Mouse (Mus musculus) hematopoietic stem cell, adult 5-6 weeks (primary cell): ENCODE measurements around the gene Kbtbd13. TPM values are rescaled to one million over a fixed set of nuclear protein-coding genes. Genes with fewer than 3 reads are reported as not detected.
A peak's percentile ranks its signal among the peaks of the same experiment; 100 is the strongest.

Experiments
- ATAC-seq, 2 experiments: fragments of 125-278 bp in 1 of 2; replicated peaks in 1 of 2; 2 replicates each; pipeline ENCODE4 v1.8.0; 2016 to 2017; ENCODE audit warnings: inconsistent platforms in 2 of 2, mild to moderate bottlenecking in 2 of 2, moderate number of reproducible peaks in 2 of 2, low read depth in 1 of 2, moderate TSS enrichment in 1 of 2; ENCODE audit not compliant: low FRiP score in 2 of 2, poor library complexity in 2 of 2, severe bottlenecking in 2 of 2, insufficient read depth in 1 of 2, low TSS enrichment in 1 of 2
- total RNA-seq: library from RNA; stranded (forward); fragments of 172-1452, 232-1000 nt; gene quantifications from 2 replicates; pipeline ENCODE4 v1.2.3, GENCODE M21; 2017

Kbtbd13 gene
- 0.89 and 1.9 TPM in 2 replicates for total RNA-seq

DNA sequence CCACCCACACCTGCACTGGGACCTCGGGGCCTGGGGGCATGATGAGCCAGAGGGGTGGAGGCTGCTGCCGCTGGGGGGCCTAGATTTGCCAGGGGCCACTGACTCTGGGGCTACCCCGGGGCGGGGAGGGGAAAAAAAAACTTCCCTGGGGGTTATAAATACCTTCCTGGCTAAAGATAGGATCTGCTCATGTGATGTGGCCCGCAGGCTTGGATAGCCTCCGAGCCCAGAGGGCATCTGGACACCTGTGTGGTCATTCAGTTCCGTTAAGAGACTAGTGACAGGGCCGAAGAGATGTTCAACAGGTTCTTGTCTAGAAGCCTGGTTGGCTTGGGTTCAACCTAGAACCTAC is at the start of gene Kbtbd13:
Gene Kbtbd13, minus strand, starts transcription at position 40 of the 352 bp plus-strand sequence.
- ATAC-seq: no peak

GRCm38 (mm10) chr9:65435671-65436301 is 44.3 kb upstream of the Kbtbd13 start, which contains the start of gene Mtfmt:
TSS of gene Mtfmt (plus strand) at chr9:65435782.
- ATAC-seq: peak; percentile 88 to 93

DNA sequence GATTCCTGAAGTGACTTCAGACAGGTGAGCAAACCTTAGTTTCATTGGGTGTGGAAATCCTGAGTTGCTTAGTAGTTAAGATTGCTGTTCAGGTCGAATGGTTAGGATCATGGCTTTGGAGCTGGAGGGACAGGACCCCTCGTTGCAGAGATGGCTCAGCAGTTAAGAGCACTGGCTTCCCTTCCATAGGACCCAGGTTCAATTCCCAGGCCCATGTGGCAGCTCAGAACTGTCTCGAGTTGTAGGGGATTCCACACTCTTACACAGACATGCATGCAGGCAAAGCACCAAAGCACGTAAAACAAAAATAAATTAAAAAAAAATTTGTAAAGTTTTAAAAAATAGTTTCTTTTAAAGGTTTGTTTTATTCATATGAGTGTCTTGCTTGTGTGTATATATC is 43.8 kb upstream of the Kbtbd13 start:
- ATAC-seq: no peak

GRCm38 (mm10) chr9:65434140-65434539 is 42.7 kb upstream of the Kbtbd13 start:
- ATAC-seq: no peak

DNA sequence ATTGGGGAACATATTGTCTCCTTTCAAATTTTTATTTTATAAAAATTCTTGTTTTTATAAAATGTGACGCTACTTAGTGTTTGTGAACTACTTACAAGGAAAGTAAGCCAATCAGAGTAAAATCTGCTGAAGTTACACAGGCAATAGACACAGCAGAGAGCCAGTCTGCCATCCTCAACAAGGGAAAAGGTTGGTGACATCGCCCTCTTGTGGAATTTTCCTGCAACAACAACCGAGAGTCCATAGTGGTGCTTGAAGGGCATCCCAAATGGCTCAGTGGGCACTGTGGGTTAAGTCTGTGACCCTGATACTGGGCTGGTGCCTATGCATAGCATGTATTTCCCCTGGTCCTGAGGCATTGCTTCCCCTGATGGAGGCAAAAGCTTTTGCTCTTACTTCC is 40.8 kb upstream of the Kbtbd13 start:
- peak; percentile 52 to 81; a peak in 3 of 4 replicates for ATAC-seq

GRCm38 (mm10) chr9:65430921-65431320 is 39.5 kb upstream of the Kbtbd13 start:
- ATAC-seq: no peak

DNA sequence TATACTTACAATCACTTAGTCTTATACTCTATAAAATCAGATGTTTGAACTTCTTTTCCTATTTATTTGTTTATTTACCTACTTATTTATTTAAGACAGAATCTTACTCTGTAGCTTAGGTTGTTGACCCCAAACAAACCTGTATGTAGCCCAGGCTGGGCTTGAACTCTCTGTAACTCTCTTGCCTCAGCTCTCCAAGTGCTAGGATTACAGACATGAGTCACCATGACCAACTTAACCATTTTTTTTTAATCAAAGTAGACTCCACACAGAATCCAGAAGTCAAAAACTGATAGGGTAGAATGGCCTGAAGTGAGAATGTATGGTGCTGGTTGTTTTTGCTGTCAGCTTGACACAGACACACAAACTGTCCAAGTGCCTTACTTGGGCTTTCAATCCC is 38.9 kb upstream of the Kbtbd13 start:
- no peak for ATAC-seq

DNA sequence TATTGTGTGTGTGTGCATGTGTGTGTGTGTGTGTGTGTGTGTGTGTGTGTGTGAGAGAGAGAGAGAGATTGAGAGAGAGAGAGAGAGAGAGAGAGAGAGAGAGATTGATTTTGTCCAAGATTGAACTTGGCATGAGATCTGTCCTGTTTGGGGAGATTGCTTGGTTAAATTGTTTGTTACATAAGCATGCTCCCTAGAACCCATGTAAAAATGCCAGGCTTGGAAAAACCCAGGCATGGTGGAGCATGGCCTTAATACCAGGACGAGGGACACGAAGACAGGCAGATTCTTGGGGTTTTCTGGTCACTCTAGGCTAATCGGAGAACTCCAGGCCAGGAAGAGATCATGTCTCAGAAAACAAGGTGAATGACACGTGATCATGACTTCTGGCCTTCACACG is 36.6 kb upstream of the Kbtbd13 start:
- no peak for ATAC-seq

GRCm38 (mm10) chr9:65427511-65427910 is 36.1 kb upstream of the Kbtbd13 start:
- ATAC-seq: no peak

DNA sequence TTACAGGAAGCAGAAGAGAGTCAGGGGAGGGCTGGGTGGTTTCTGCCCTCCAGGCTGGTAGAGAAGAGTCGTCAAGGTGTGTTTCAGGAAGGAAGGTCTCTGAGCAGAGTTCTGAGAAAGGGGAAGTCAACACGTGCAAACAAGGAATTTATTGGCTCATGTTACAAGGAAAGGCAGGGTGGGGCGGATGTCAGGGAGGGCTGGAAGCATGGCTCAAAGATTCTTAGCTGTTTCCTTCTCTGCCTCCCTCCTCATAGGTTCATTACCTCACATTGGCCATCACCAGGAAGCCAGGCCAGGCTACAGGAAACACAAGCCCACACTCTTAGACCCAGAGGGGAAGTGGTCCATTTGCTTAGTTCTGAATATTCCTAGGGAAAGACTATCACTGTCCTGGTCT is 32.9 kb upstream of the Kbtbd13 start:
- peak in 1 of 2 experiments; percentile 56; a peak in 3 of 4 replicates for ATAC-seq

DNA sequence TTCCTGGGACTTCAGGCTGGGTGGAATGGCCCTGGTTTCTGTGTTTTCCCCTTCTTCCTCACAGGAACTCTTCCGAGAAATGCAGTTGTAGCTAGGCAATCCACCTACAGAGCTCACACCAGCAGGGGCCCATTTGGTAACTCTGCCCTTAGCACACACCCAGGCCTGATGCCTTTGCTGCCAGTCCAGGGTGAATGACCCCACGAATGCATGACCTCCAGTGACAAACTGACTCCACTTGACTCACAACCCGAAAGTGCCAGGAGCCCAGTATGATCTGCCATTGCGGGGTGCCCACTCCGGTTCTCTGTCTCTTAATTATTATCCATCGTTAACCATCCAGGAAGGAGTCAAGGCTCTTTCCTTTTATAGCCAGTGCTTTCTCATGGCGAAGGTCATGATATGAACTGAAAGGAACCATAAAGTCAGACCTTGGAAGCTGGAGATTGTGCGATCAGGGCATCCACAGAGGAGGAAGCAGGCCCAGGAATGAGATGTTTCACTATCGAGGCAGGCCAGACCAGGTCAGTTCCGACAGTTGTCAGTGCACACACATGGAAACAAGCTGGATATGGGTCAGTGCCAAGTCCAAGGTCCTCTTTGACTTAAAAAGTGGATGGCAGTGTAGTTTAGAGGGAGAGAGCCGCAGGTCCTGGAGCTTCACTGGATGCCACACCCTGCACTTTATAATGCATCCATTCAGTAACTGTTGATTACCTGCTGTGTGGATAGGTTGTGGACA is 31.5 kb upstream of the Kbtbd13 start, which contains the start of gene Slc51b:
Gene Slc51b, minus strand, starts transcription at position 196 of the 742 bp plus-strand sequence.
- no peak for ATAC-seq

- no peak for ATAC-seq
Observed at GRCm38 (mm10) chr9:65419633-65420032, 28.2 kb upstream of the Kbtbd13 start.

- ATAC-seq: no peak
Observed at GRCm38 (mm10) chr9:65417738-65418137, 26.3 kb upstream of the Kbtbd13 start.

GRCm38 (mm10) chr9:65411326-65411725 is 19.9 kb upstream of the Kbtbd13 start:
- ATAC-seq: no peak

DNA sequence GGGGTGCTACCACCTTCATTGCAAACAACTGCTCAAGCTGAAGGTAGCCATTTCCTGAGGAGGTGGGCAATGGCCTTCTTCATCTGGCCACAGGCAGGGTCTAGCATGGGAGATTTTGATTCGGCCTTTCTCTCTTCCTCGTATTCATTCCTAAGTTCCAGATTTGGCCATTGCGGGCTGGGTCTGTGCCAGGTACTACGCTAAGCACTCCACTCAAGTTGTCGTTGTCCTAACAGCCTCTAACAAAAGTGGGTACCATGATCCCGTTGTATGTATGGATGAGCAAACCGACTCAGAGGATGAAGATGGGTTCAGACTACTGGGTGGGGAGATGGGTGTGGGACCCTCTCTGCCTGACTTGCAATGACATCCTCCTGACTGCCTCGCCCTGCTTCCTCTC is 18.9 kb upstream of the Kbtbd13 start:
- no peak for ATAC-seq

GRCm38 (mm10) chr9:65408871-65409295 is 17.4 kb upstream of the Kbtbd13 start:
- no peak for ATAC-seq

DNA sequence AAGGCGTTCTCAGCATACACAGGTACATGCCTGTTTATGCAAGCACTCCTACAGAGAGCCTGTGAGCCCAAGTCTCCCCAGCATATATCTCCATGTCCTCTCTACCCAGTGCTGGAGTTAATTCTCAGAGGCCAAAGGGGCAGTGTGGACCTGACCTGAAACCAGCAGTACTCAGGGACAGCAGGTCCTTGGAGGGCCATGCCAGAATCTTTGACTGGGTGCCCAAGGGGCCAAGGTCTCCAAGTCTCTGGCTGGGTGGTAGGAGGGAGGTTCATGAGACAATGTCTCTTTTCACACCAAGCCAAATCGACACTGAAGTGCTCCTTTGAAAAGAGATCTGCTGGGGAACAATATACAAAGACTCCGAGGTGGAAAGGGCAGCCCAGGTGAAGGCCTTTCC is 16.4 kb upstream of the Kbtbd13 start:
- no peak for ATAC-seq

DNA sequence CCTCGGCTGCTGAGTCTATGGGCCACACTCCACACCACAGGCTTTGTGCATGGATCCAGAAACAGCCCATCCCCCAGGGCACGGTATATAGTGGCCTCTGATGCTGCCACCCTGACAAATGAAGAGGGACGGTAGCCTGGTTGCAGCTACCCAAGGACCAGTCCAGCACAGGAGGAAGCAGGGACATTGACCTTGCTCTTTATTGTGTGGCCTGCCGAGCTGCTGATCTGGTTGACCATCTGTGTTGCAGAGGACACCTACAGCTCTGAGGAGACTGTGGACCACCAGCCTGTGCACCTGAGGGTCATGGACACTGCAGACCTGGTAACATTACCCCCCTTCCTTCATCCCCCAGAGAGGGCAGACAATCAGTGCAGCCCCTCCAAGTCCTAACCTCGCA is 15.9 kb upstream of the Kbtbd13 start:
- ATAC-seq: no peak

DNA sequence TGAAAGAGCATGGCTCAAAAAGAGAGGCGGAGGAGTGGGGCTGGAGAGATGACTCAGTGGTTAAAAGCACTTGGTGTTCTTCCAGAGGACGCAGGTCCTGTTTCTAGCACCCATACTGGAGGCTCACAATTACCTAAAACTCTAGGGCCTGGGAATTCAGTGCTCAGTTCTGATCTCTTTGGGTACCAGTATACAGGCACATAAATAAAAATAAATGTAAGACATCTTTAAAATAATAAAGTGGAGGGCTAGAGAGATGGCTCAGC is 13.7 kb upstream of the Kbtbd13 start:
- ATAC-seq: no peak
